Mouse (Mus musculus) liver, embryonic 16.5 days (tissue): ENCODE data around the gene Adcy1. TPM values are rescaled to one million over a fixed set of nuclear protein-coding genes. Genes with fewer than 3 reads are reported as not detected.
"Not testable (repeated sequence)": the region's sequence is repeated elsewhere in the genome, so short reads cannot be mapped to it uniquely, and the experiment has no call there.

Experiments used
- ATAC-seq: fragments of 200-750 bp; cut with Nextera tagmentation; 2 replicates; pipeline ENCODE4 v1.8.0; 2017; ENCODE audit warnings: low read depth, mild to moderate bottlenecking, moderate number of reproducible peaks, moderate library complexity
- H3K27ac ChIP-seq: fragments of 300-500 bp; sonication (generic); 2 replicates; pipeline ENCODE4 v1.5.1; 2014; ENCODE audit warnings: mild to moderate bottlenecking, low read length
- H3K27me3 ChIP-seq: fragments of 300-500 bp; sonication (generic); 2 replicates; pipeline ENCODE4 v1.6.1; 2014; ENCODE audit warnings: low read depth, low read length, mixed read lengths; ENCODE audit not compliant: control insufficient read depth, insufficient read depth
- H3K36me3 ChIP-seq: fragments of 300-500 bp; sonication (generic); 2 replicates; pipeline ENCODE4 v1.6.1; 2014; ENCODE audit warnings: mild to moderate bottlenecking; ENCODE audit not compliant: control insufficient read depth, insufficient read depth
- H3K4me1 ChIP-seq: fragments of 300-500 bp; sonication (generic); 2 replicates; pipeline ENCODE4 v1.6.1; 2014; ENCODE audit warnings: low read depth, low read length, mixed read lengths; ENCODE audit not compliant: control insufficient read depth
- H3K4me2 ChIP-seq: fragments of 300-500 bp; sonication (generic); 2 replicates; pipeline ENCODE4 v1.6.1; 2014; ENCODE audit warnings: low read depth, low read length, mixed read lengths
- H3K4me3 ChIP-seq: fragments of 300-500 bp; sonication (generic); 2 replicates; pipeline ENCODE4 v1.5.1; 2014; ENCODE audit warnings: low read depth, mild to moderate bottlenecking, low read length
- H3K9ac ChIP-seq: fragments of 300-500 bp; sonication (generic); 2 replicates; pipeline ENCODE4 v1.6.1; 2014; ENCODE audit warnings: low read depth, low read length
- H3K9me3 ChIP-seq: fragments of 300-500 bp; sonication (generic); replicated peaks from 2 replicates; pipeline ENCODE4 v1.6.1; 2016; ENCODE audit warnings: low read length; ENCODE audit not compliant: control insufficient read depth
- WGBS: fragments of 180-500 bp; shearing (Covaris S2); extraction: QIAGEN DNeasy Blood & Tissue Kit; methylation state at CpG from one replicate; pipeline ENCODE4 v1.1.7; 2014; ENCODE audit not compliant: insufficient replicate concordance; 5-methylcytosine and 5-hydroxymethylcytosine counted together
- polyA plus RNA-seq: library from polyadenylated mRNA; unstranded; fragments of >200 nt; fragmentation: Nextera tagmentation; extraction: Ambion mirVana; gene quantifications from 2 replicates; pipeline ENCODE4 v1.2.1, GENCODE M21; 2015

Gene Adcy1
- polyA plus RNA-seq, 1 experiment from 2014 or later: 0.31 TPM

- no peaks in the 10 kb centered on the region for H3K9me3 ChIP-seq
- no peak overlapping the region for H3K27ac ChIP-seq
- no peak overlapping the region for H3K4me2 ChIP-seq
- WGBS: 9% methylated on average over 8 of the region's 8 CpGs
- H3K4me3 ChIP-seq: no peak overlapping the region
- no peak overlapping the region for H3K9ac ChIP-seq
- H3K36me3 ChIP-seq: no peaks in the 10 kb centered on the region
- ATAC-seq: no peak
- peaks cover 46% of the 10 kb centered on the region for H3K27me3 ChIP-seq
- no peaks in the 10 kb centered on the region; the same call in 1 of the 2 replicates for H3K4me1 ChIP-seq
These were observed 152.4 kb downstream of the Adcy1 start for GRCm38 (mm10) chr11:7215703-7216102.

- not testable (repeated sequence) for ATAC-seq, H3K9me3 ChIP-seq, H3K27ac ChIP-seq, H3K4me2 ChIP-seq, H3K4me1 ChIP-seq, H3K9ac ChIP-seq, H3K27me3 ChIP-seq, H3K36me3 ChIP-seq, H3K4me3 ChIP-seq
- 58% methylated on average over 8 of the region's 8 CpGs for WGBS
These were observed 158.5 kb downstream of the Adcy1 start for GRCm38 (mm10) chr11:7221826-7222225.

- H3K9ac ChIP-seq: no peak overlapping the region
- no peaks in the 10 kb centered on the region for H3K9me3 ChIP-seq
- no peak overlapping the region for H3K27ac ChIP-seq
- H3K4me2 ChIP-seq: no peak overlapping the region
- H3K27me3 ChIP-seq: no peaks in the 10 kb centered on the region
- no peaks in the 10 kb centered on the region for H3K36me3 ChIP-seq
- no peak overlapping the region for H3K4me3 ChIP-seq
- H3K4me1 ChIP-seq: no peaks in the 10 kb centered on the region
- WGBS: 58% methylated on average over 2 of the region's 2 CpGs
- no peak for ATAC-seq
These were observed 162.9 kb downstream of the Adcy1 start for GRCm38 (mm10) chr11:7226200-7226599.

- no peak overlapping the region for H3K4me2 ChIP-seq
These were observed 163.7 kb downstream of the Adcy1 start for GRCm38 (mm10) chr11:7226810-7227550.

GRCm38 (mm10) chr11:7228107-7228506 lies 164.8 kb downstream of the Adcy1 start:
- Histone ChIP-seq H3K4me1 (no peaks in the 10 kb centered on the region), H3K9me3 (no peaks in the 10 kb centered on the region), H3K27me3 (no peaks in the 10 kb centered on the region), H3K36me3 (no peaks in the 10 kb centered on the region), H3K4me3 (no peak overlapping the region), H3K4me2 (no peak overlapping the region), H3K9ac (no peak overlapping the region), H3K27ac (no peak overlapping the region)
- no peak for ATAC-seq
- WGBS: 65% methylated on average over 4 of the region's 4 CpGs

More at GRCm38 (mm10) chr11:7226810-7227550, 163.7 kb downstream of the Adcy1 start:
- Histone ChIP-seq H3K36me3 (no peaks in the 10 kb centered on the region), H3K9ac (no peak overlapping the region), H3K27ac (no peak overlapping the region), H3K9me3 (no peaks in the 10 kb centered on the region), H3K4me1 (no peaks in the 10 kb centered on the region), H3K27me3 (no peaks in the 10 kb centered on the region), H3K4me3 (no peak overlapping the region)
- no peak for ATAC-seq
- 71% methylated on average over 7 of the region's 7 CpGs for WGBS

Other genes starting within 250 kb of the Adcy1 start
- gene Gm11983, start 225.8 kb upstream of the Adcy1 start, polyA plus RNA-seq: not detected in 2 replicates
- gene Gm11985, start 125.1 kb downstream of the Adcy1 start, polyA plus RNA-seq: not detected in 2 replicates
- 339 and 343 TPM in 2 replicates for gene Igfbp1, start 134.3 kb downstream of the Adcy1 start, polyA plus RNA-seq
- gene Igfbp3, start 150.4 kb downstream of the Adcy1 start, polyA plus RNA-seq: 14.3 and 14.9 TPM in 2 replicates